Mouse (Mus musculus): ENCODE data around the gene Gm38394.
"Not testable (repeated sequence)": the region's sequence is repeated elsewhere in the genome, so short reads cannot be mapped to it uniquely, and the experiment has no call there.

Gm38394 gene

DNA sequence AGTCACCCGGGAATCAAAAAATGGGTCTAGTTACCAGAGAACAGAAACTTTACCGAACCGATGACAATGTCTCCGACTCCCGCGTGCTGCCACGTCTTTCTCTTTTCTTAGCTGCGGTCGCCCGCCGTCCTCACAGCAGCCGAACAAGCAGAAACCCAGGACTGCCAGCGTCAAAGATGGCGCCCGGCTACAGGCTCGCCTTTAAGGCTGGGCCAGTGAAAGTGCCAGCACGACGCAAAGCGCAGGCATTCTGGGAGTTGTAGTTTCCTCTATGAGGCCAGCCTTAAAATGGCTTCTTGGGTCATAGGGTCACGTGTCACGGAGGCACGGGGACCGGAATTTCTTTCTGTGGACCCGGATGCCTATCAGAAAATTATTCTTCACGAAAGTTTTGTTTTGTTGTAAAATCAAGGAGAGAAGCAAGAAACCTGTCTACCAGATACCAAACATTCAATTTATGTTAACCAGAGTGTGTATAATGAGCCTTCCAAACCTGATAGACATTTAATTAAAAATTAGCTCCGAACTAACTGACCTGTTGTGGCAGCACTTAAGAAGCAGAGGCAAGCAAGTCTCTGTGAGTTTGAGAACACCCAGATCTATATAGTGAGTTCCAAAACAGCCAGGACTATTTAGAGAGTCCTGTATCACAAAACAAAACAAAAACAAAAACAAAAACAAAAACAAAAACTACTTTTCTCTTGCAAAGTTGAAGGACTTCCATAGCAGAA is at the start of gene Gm38394:
Gm38394 (minus strand) TSS at position 116 of the 731 bp plus-strand sequence.
- DNase-seq (ENCODE audit: low read depth, low spot score), result peak; percentile 95

DNA sequence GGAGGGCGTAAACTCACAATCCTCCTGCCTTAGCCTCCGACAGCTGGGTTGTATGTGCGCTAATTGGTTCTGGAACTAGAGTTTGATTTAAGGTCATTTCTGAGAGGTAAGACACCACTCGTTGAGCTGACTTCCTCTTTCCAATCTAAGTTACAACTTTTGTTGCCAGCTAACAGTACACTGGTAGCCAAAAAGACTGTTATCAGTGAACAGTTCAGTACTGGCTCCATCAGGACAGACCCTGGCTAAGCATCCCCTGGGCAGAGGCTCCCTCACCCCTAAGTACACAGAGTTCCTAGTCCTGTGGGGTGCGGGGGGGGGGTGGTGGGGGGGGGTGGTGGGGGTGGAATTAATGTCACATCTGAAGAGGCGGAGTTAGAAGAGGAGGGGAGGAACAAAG is 49.8 kb upstream of the Gm38394 start:
- no peak for DNase-seq (ENCODE audit: low read depth, low spot score)

DNA sequence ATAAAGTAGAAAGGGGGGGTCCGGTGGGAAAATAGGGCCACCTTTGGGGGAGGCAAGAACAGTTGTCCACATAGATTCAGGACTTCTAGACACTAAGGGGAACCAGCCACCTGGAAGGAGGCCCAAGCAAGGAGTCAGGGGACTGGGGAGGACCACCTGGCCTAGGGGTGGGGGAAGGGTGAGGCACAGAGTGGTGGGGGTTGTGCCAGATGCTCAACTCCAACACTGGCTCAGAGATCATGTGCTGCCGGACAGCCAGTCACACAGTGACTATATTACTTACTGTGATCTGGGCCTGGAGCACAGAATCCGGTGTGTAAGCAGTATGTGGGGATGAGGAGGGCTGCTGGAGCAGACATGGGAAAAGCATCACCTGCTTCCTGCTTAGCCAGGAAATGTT is 48.2 kb upstream of the Gm38394 start:
- no peak for DNase-seq (ENCODE audit: low read depth, low spot score)

DNA sequence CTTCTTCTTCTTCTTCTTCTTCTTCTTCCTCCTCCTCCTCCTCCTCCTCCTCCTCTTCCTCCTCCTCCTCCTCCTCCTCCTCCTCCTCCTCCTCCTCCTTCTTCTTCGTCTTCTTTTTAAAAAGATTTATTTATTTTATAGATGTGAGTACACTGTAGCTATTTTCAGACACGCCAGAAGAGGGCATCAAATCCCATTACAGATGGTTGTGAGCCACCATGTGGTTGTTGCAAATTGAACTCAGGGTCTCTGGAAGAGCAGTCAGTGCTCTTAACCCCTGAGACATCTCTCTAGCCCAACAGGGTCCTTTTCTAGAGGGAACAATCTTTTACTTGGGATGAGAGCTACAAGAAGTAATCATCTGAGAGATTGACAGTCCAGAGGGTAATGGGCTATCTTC is 40.7 kb upstream of the Gm38394 start:
- not testable (repeated sequence) for DNase-seq (ENCODE audit: low read depth, low spot score)

DNA sequence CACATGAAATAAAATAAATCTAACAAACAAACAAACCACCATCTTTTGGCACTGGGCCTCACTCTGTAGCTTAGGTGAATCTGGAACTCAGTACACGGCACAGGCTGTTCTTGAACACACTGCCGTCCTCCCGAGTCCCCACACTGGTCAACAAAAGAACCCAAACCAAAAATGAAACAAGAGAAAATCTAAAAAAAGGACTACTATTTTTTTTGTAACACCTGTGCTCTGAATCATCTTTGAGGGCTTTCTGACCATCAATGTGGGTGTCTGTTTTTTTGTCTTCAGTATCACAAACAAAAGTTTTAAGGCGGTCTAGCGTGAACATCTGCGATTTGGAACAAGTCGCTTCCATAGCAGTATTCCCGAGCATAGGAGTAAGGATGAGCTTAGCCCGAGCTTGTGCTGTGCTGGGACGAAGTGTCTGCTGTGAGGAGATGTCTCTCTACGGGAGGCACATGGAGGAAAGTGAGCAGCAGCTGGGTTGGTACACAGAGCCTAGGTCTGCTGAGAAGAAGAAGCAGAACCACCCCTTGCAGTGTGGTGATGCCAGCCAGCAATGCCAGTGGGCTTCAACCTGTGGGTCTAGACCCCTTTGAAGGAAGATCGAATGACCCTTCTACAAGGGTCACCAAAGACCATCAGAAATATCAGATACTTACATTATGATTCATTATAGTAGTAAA is 37.0 kb upstream of the Gm38394 start:
- DNase-seq (ENCODE audit: low read depth, low spot score), result no peak

DNA sequence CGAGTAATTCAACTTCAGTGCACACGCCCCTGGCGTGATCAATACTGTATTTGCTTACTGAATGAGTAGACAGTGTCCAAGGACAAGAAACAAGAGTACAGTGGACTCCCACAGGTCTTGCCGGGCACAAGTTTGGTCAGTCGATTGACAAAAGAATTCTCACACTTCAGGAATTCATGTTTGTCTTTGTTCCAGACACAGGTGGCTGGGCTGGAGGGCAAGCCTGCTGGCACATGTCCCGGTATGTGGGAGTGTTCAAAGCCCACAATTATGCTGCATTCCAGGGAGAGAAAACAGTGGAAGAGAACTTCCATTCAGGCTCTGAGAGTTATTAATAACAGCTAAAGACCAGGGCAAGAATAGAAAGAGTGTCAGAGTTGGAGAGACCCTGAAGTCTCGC is 34.8 kb upstream of the Gm38394 start:
- DNase-seq (ENCODE audit: low read depth, low spot score), result peak; percentile 72

DNA sequence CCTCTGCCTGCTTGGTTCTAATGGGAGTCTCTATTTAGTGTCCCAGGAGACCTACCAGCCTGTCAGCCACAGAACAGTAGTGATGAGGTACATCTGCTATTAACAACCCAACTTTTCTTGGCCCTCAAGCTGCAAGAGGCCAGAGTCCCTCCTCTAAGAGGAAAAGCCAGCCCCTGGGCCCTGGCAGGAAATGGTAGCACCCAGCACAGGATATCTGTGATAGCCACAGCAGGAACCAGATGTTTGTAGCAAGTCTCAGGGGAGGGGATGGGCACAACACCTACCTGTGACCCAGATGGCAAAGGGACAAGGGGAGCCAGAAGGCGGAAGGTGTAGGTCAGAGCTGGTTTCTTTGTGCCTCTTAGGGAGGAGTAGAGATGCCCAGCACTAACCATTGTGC is 33.8 kb upstream of the Gm38394 start:
- DNase-seq (ENCODE audit: low read depth, low spot score), result no peak

DNA sequence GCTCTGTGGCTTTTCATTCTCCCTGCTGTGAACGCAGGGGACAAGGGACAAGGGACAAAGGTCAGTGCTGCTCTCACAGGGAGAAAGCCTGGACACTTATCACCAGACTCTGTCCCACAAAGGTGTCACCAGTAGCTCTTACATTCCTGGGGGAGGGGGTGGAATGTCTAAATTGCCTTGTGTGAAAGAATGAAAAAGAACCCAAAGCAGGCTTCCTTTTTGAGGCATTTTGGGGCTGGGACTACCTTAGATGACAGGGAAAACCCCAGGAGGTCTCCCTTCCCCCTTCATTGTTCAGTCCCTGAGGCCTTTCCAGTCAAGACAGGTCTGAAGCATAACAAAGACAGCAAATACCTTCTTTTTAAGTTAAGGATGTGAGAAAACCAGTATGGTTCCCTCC is 33.2 kb upstream of the Gm38394 start:
- peak; percentile 49 for DNase-seq (ENCODE audit: low read depth, low spot score)

DNA sequence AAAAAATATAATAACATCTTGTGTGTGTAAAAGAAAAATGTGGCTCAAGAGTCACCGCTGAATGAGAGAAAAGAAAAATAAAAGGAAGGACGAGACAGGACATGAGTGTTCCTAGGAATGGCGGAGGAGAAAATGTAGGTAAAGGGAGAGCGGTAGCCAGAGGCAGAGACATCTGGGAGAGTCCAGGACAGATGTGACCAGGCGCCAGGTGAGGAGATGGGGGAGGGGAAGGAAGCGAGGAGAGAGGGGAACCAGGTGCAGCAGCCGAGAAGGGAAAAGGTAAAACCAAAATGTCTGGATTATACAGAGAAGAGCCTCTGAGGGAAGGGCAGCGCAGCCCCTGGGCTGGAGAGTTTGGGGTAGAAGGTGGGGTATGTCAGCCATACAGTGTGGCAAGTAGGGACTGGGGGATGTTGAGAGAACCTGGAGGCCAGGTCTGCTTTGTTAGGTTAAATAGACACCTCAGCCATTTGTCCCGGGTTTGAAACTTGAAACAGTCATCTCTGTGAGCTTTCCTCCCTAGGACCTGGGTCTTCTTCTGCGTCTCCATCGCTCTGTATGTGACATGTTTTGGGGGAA is 32.5 kb upstream of the Gm38394 start:
- DNase-seq (ENCODE audit: low read depth, low spot score), result no peak

DNA sequence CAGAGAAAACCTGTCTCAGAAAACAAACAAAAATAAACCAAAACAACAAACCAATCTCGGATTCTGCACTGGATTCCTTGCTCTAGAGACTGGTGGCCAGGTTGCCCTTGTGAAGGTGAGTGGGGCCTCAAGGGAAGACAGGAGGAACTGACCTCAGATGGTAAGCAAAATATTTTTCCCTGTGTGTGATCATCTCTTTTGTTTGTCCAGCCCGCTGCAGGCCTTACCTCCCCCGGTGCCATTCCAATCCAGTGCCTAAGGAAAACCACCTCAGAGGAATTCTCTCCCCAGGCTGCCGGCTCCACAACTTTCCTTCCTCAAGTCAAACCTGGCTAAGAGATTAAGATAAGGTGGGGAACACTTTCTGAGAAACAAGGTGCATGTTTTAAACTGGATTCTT is 31.1 kb upstream of the Gm38394 start:
- no peak for DNase-seq (ENCODE audit: low read depth, low spot score)

DNA sequence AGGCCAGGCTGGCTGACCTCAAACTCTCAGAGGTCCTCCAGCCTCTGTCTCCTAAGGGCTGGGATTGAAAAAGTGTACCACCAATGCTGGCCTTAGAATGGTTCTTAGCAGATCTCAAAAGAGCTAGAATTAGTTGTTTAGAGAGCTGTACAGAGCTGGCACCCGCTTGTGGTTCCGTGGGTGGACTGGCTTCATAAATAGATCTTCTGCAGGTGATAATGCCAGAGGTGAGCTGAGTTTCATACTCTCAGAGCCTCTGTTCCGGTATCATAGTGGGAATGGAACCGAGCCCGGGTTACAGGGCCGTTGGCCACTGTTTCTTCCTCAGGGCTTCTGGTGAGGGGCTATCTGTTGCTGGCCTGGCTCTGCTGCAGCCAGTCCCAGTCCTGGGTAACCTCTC is 29.9 kb upstream of the Gm38394 start:
- no peak for DNase-seq (ENCODE audit: low read depth, low spot score)

DNA sequence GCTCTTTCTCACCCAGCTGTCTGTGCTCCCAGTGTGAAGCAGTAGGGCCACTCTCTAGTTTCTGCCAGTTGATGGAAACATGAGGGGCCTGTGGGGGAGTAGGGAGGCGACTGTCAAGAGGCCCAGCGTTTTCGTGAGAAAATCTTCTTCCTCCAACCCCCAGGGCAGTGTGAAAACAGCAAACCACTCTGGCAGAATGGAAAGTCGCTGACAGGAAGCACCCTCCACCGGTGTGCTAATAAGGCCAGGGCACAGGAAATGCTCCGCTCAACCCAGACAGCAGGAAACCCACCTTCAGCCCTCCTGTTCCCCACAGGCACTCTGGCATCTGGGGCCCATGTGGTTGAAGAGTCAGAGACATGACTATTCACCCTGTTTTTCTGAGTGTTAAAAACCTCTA is 28.8 kb upstream of the Gm38394 start, which contains the start of gene Lax1:
Lax1 (minus strand) TSS at position 212 of the 400 bp plus-strand sequence.
- DNase-seq (ENCODE audit: low read depth, low spot score), result no peak

DNA sequence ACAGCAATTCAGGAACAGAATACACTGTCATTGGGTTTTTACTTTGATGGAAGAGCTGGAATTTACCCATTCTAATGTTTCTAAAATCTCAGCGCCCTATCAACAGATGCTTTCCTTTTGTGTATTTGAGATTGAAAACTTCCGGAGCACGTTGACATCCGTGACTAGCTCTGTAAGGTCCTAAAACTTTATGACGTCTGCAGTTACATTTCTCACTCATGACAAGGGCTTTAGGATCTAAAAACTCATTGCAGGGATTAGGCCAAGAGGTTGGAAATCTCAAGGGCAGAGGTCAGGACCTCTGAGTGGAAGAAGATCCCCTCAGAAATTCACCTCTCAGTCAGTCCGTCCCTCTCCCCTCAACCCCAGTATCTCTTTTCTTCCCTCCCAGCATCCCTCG is 27.2 kb upstream of the Gm38394 start:
- DNase-seq (ENCODE audit: low read depth, low spot score), result no peak

DNA sequence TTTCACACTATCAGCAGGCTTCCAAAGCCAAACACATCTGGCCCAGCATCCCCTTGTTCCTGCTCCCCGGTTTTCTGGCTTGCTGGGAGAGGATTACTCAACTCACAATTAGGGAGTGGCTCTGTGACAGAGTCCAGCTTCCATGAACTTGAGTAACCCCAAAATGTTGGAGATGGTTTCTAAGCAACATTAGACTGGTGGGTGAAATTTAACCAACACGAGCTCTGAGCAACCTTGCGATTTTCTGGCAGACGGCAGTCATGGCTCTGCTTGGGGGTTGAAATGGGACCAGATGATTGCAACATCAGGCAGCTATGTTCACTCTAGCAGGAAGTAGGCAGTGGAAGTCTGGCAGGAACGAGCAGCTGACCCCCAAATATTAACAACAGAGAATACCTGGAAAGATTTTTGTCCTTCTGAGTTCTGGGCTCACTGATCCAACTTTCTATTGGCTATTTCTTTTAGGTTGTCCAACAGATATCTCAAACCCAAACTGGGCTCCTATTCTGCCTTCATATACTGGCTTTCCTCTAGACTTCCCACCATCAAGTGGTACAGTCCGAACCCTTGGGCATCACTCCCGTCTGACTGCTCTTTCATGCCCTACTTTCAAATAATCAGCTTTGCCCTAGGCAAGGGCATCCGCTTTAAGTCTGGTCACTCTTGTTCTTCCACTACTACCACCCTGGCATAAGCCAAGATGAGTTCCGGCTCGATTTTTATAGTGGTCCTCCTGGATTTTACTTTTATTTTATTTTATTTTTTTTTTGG is 24.8 kb upstream of the Gm38394 start:
- no peak for DNase-seq (ENCODE audit: low read depth, low spot score)

DNA sequence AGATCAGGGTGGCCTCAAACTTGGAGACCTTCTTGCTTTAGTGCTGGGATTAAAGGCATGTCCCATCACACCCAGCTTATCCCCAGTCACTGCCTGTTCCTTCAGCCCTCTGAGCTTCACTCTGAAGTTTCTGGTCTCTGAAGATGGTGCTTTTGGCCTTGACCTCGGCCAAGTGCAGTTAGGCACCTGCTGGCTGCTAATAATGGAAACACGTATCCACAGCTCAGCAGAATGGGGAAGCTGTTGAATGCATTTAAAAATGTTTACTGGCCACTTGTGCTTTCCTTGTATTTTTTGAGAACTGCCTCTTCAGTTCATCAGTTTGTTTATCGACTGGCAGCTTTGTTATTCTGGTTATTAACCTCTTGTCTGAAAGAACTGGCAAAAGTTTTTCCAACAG is 10.7 kb upstream of the Gm38394 start:
- no peak for DNase-seq (ENCODE audit: low read depth, low spot score)

DNA sequence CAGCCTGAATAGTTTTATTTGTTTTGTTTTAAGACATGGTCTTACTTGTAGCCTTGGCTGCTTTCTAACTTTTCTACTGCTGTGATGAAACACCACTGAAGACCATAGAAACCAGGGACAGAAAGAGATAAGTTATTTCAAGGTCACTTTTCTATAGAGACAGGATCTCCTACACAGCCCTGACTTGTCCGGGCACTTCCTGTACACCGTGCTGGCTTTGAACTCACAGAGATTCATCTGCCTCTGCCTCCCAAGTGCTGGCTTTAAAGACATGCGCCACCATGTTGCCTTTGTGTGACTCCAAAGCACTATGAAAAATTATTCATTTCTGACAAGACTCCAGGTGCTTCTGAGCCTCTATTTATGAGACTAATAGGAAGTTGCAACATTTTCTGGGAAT is 10.1 kb upstream of the Gm38394 start:
- no peak for DNase-seq (ENCODE audit: low read depth, low spot score)

DNA sequence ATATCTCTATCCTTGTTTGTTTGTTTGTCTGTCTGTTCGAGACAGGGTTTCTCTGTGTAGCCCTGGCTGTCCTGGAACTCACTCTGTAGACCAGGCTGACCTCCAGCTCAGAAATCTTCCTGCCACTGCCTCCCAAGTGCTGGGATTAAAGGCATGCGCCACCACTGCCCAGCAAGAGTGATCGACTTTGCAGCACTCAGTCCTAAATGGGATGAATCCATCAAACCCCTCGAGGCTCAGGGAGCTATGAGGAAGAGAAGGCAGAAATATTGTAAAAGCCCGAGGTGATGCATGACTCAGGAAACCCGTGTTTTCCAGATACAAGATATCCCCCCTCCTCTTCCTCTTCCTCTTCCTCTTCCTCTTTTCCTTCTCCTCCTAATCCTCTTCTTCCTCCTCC is 9.7 kb upstream of the Gm38394 start:
- DNase-seq (ENCODE audit: low read depth, low spot score), result no peak

DNA sequence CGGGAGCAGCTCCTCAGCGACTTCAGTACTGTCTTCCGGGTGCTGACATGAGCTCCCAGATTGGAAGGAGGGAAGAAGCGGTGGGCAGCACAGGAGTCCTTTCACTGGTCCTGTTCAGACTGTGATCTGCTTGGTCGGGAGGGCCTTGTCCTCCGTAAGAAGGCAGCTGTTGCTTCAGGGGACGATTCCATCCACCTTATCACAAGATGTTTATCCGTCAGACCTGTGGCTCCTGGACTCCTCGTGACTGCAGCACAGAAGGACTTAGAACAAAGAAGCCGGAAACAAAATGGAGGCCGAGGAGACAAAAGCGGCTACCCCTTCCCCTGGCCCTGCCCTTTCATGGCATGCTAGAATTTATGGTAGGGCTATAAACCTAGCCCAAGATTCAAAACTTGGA is 9.1 kb upstream of the Gm38394 start:
- DNase-seq (ENCODE audit: low read depth, low spot score), result no peak

DNA sequence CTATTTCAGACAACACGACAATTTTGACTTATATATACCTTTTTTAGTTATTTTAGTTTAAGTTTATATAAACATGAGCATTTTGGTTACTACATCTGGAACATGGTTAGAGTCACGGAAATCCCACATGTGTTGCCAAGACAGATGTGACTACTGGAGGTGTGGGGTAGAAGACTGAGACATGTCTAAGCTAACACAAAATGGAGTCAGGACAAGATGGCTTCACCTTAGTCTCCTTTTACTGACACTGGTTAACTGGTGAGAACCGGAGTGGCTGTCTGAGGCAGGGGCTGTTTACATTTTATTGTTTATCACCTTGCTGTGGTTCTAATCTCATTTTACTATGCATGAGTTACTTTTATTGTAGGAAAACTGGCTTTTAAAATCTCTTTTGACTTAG is 7.5 kb upstream of the Gm38394 start:
- no peak for DNase-seq (ENCODE audit: low read depth, low spot score)

DNA sequence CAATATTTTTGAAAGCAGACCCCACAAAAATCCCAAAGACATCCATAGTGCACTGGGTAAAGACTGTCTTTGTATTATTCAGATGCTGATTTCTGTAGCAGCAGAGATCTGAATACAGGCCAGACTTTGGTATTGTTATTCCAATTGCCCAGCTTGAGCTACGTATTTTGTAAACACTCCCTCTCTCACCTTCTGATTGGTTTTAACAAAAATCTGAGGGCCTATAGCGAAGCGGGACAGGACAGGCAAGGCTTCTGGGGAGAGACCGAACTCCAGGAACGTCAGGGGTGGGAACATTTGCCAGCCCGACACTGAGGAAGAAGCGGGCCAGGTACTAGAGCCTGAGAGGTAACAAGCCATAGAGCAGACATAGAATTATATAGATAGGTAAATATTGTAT is 6.6 kb upstream of the Gm38394 start:
- DNase-seq (ENCODE audit: low read depth, low spot score), result no peak

DNA sequence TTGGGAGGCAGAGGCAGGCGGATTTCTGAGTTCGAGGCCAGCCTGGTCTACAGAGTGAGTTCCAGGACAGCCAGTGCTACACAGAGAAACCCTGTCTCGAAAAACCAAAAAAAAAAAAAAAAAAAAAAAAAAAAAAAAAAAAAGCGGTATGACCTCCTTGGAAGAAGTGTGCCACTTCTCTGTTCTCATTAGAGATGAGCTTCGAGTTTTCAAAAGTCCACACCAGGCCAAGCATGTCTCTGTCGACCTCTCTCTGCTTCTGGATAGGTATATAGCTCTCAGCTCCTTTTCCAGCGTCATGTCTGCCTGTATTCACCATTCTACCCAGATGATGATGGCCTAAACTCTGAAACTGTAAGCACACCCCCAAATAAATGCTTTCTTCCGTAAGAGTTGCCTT is 4.6 kb upstream of the Gm38394 start:
- DNase-seq (ENCODE audit: low read depth, low spot score), result not testable (repeated sequence)

Measured in forelimb bud, embryonic 11.5 days (tissue).